Mouse (Mus musculus): ENCODE measurements around the gene Prepl. TPM values are rescaled to one million over a fixed set of nuclear protein-coding genes. Genes with fewer than 3 reads are reported as not detected.

The Prepl gene
- polyA plus RNA-seq, 1 experiment = 39.2 TPM

GRCm38 (mm10) chr17:85110640-85111039 lies 20.6 kb upstream of the Prepl start:
- H3ac ChIP-seq (ENCODE audit: control insufficient read depth, insufficient read length) = no peak overlapping the region
- H3K4me3 ChIP-seq = no peak overlapping the region
- no peak for TF ChIP-seq POLR2AphosphoS2 (IDR thresholded peaks at IDR 0.05; ENCODE audit: insufficient read length, low read depth)
- TF ChIP-seq SRF (IDR thresholded peaks at IDR 0.05; ENCODE audit: control insufficient read depth, insufficient read length, low read depth) = no peak
- TF ChIP-seq POLR2A (IDR thresholded peaks at IDR 0.05; ENCODE audit: insufficient read length, low read depth) = no peak
- no peak for TF ChIP-seq MYOG (IDR thresholded peaks at IDR 0.05; ENCODE audit: control insufficient read depth in 1 of 3, insufficient read depth in 1 of 3, insufficient read length in 2 of 3, low read depth in 2 of 3)
- TF ChIP-seq E2F4 (IDR thresholded peaks at IDR 0.05; ENCODE audit: insufficient read depth) = no peak
- no peak for TF ChIP-seq CEBPB (IDR thresholded peaks at IDR 0.05; ENCODE audit: insufficient read depth, poor library complexity, severe bottlenecking)
- no peak for TF ChIP-seq TCF3 (IDR thresholded peaks at IDR 0.05; ENCODE audit: insufficient read length, low read depth)
- no peak for TF ChIP-seq REST (IDR thresholded peaks at IDR 0.05; ENCODE audit: insufficient read depth, insufficient read length)
- no peak for TF ChIP-seq MYOD1 (IDR thresholded peaks at IDR 0.05; ENCODE audit: control insufficient read depth in 1 of 3, insufficient read length in 2 of 3, low read depth in 2 of 3)
- no peak for TF ChIP-seq TCF12 (IDR thresholded peaks at IDR 0.05; ENCODE audit: insufficient read depth, poor library complexity, severe bottlenecking)
- TF ChIP-seq MAX (IDR thresholded peaks at IDR 0.05; ENCODE audit: low read depth) = no peak
- TF ChIP-seq USF1 (IDR thresholded peaks at IDR 0.05; ENCODE audit: low read depth) = no peak

DNA sequence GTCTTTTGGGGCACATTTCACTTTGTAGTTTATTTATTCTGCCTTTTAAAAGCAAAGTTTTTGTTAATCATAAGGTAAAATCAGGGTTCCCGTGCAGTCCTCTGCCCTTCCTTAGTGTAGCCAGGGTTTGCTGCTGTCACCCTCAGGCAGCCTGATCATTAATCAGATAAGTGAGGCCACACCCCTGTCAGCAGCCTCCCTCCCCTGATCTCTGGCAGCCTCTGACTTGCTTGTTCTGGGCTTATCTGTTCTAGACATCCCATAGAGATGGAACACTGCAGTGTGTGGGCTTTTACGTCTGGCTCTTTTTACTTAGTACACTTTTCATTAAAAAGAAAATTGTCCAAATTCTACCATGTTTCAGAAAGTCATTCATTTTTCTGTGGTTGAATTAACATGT lies 13.3 kb upstream of the Prepl start:
- no peaks in the 10 kb centered on the region for H3K79me2 ChIP-seq (ENCODE audit: control insufficient read depth, insufficient read depth)
- TF ChIP-seq MAX (IDR thresholded peaks at IDR 0.05; ENCODE audit: low read depth) = no peak
- TF ChIP-seq CEBPB (IDR thresholded peaks at IDR 0.05; ENCODE audit: insufficient read depth, poor library complexity, severe bottlenecking) = no peak
- no peak for TF ChIP-seq POLR2AphosphoS2 (IDR thresholded peaks at IDR 0.05; ENCODE audit: insufficient read length, low read depth)
- no peak for TF ChIP-seq MYOD1 (IDR thresholded peaks at IDR 0.05; ENCODE audit: control insufficient read depth in 1 of 3, insufficient read length in 2 of 3, low read depth in 2 of 3)
- no peak for TF ChIP-seq REST (IDR thresholded peaks at IDR 0.05; ENCODE audit: insufficient read depth, insufficient read length)
- TF ChIP-seq POLR2A (IDR thresholded peaks at IDR 0.05; ENCODE audit: insufficient read length, low read depth) = no peak
- TF ChIP-seq TCF12 (IDR thresholded peaks at IDR 0.05; ENCODE audit: insufficient read depth, poor library complexity, severe bottlenecking) = no peak
- TF ChIP-seq E2F4 (IDR thresholded peaks at IDR 0.05; ENCODE audit: insufficient read depth) = no peak
- no peak overlapping the region for H3K4me2 ChIP-seq (ENCODE audit: low read depth)

More at GRCm38 (mm10) chr17:85110640-85111039, 20.6 kb upstream of the Prepl start:
- Histone ChIP-seq H3K4me2 (ENCODE audit: low read depth) (no peak overlapping the region), H3K27me3 (ENCODE audit: control insufficient read depth, insufficient read depth, insufficient read length) (no peaks in the 10 kb centered on the region), H3K79me2 (ENCODE audit: control insufficient read depth, insufficient read depth) (no peaks in the 10 kb centered on the region), H3K36me3 (ENCODE audit: control insufficient read depth, insufficient read depth) (no peaks in the 10 kb centered on the region)

GRCm38 (mm10) chr17:85101751-85102150 lies 11.7 kb upstream of the Prepl start:
- Histone ChIP-seq H3K4me3 (no peak overlapping the region), H3K36me3 (ENCODE audit: control insufficient read depth, insufficient read depth) (peaks cover 17% of the 10 kb centered on the region), H3ac (ENCODE audit: control insufficient read depth, insufficient read length) (no peak overlapping the region), H3K79me2 (ENCODE audit: control insufficient read depth, insufficient read depth) (no peaks in the 10 kb centered on the region), H3K27me3 (ENCODE audit: control insufficient read depth, insufficient read depth, insufficient read length) (no peaks in the 10 kb centered on the region), H3K4me2 (ENCODE audit: low read depth) (no peak overlapping the region)
- TF ChIP-seq SRF (IDR thresholded peaks at IDR 0.05; ENCODE audit: control insufficient read depth, insufficient read length, low read depth) = no peak
- no peak for TF ChIP-seq MYOD1 (IDR thresholded peaks at IDR 0.05; ENCODE audit: control insufficient read depth in 1 of 3, insufficient read length in 2 of 3, low read depth in 2 of 3)
- TF ChIP-seq TCF3 (IDR thresholded peaks at IDR 0.05; ENCODE audit: insufficient read length, low read depth) = no peak
- no peak for TF ChIP-seq TCF12 (IDR thresholded peaks at IDR 0.05; ENCODE audit: insufficient read depth, poor library complexity, severe bottlenecking)

More for the DNA sequence above, 13.3 kb upstream of the Prepl start:
- no peak overlapping the region for H3ac ChIP-seq (ENCODE audit: control insufficient read depth, insufficient read length)
- H3K36me3 ChIP-seq (ENCODE audit: control insufficient read depth, insufficient read depth) = peaks cover 5% of the 10 kb centered on the region
- no peak overlapping the region for H3K4me3 ChIP-seq
- no peaks in the 10 kb centered on the region for H3K27me3 ChIP-seq (ENCODE audit: control insufficient read depth, insufficient read depth, insufficient read length)

GRCm38 (mm10) chr17:85100232-85100631 lies 10.2 kb upstream of the Prepl start:
- Histone ChIP-seq H3ac (ENCODE audit: control insufficient read depth, insufficient read length) (no peak overlapping the region), H3K27me3 (ENCODE audit: control insufficient read depth, insufficient read depth, insufficient read length) (no peaks in the 10 kb centered on the region), H3K36me3 (ENCODE audit: control insufficient read depth, insufficient read depth) (peaks cover 17% of the 10 kb centered on the region), H3K79me2 (ENCODE audit: control insufficient read depth, insufficient read depth) (no peaks in the 10 kb centered on the region), H3K4me2 (ENCODE audit: low read depth) (no peak overlapping the region), H3K4me3 (no peak overlapping the region)
- TF ChIP-seq POLR2A (IDR thresholded peaks at IDR 0.05; ENCODE audit: insufficient read length, low read depth) (no peak), CEBPB (IDR thresholded peaks at IDR 0.05; ENCODE audit: insufficient read depth, poor library complexity, severe bottlenecking) (no peak), POLR2AphosphoS2 (IDR thresholded peaks at IDR 0.05; ENCODE audit: insufficient read length, low read depth) (no peak), TCF12 (IDR thresholded peaks at IDR 0.05; ENCODE audit: insufficient read depth, poor library complexity, severe bottlenecking) (no peak), MYOG (IDR thresholded peaks at IDR 0.05; ENCODE audit: control insufficient read depth in 1 of 3, insufficient read depth in 1 of 3, insufficient read length in 2 of 3, low read depth in 2 of 3) (no peak), TCF3 (IDR thresholded peaks at IDR 0.05; ENCODE audit: insufficient read length, low read depth) (no peak), MYOD1 (IDR thresholded peaks at IDR 0.05; ENCODE audit: control insufficient read depth in 1 of 3, insufficient read length in 2 of 3, low read depth in 2 of 3) (no peak), SRF (IDR thresholded peaks at IDR 0.05; ENCODE audit: control insufficient read depth, insufficient read length, low read depth) (no peak), REST (IDR thresholded peaks at IDR 0.05; ENCODE audit: insufficient read depth, insufficient read length) (no peak), E2F4 (IDR thresholded peaks at IDR 0.05; ENCODE audit: insufficient read depth) (no peak)

DNA sequence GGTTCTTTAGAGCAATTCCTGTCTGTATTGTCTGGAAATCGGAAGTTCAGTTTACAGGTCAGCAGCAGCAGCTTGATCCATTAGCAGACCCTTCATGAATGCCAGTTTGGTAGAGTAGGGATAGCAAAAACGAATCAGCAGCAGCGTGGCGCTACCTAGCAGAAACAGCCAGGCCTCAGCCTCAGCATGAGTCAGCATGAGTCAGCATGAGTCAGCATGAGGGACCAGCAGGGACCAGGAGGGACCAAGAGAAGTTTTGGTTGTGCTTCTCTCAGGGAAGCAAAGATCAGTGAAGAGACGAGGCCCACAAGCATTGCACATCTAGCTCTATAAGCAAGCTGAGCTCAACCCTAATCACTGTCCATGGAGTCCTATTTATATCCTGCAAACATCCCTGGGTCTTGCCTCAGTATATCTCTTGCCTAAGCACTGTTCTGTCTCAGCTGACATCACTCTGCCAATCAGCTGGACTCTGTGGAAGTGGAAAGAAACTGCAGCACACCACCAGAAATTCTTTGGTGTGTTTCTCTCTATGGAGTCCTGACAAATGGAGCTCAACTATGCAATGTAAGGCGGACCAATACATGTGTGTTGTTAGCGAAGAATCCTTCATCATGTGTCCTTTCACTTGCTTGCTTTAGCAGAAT lies 8.8 kb upstream of the Prepl start:
- no peak for TF ChIP-seq CEBPB (IDR thresholded peaks at IDR 0.05; ENCODE audit: insufficient read depth, poor library complexity, severe bottlenecking)
- no peak for TF ChIP-seq TCF12 (IDR thresholded peaks at IDR 0.05; ENCODE audit: insufficient read depth, poor library complexity, severe bottlenecking)
- no peak for TF ChIP-seq TCF3 (IDR thresholded peaks at IDR 0.05; ENCODE audit: insufficient read length, low read depth)
- no peak for TF ChIP-seq MYOG (IDR thresholded peaks at IDR 0.05; ENCODE audit: control insufficient read depth in 1 of 3, insufficient read depth in 1 of 3, insufficient read length in 2 of 3, low read depth in 2 of 3)
- TF ChIP-seq POLR2AphosphoS2 (IDR thresholded peaks at IDR 0.05; ENCODE audit: insufficient read length, low read depth) = no peak
- TF ChIP-seq MYOD1 (IDR thresholded peaks at IDR 0.05; ENCODE audit: control insufficient read depth in 1 of 3, insufficient read length in 2 of 3, low read depth in 2 of 3) = no peak
- TF ChIP-seq USF1 (IDR thresholded peaks at IDR 0.05; ENCODE audit: low read depth) = no peak
- no peak for TF ChIP-seq SRF (IDR thresholded peaks at IDR 0.05; ENCODE audit: control insufficient read depth, insufficient read length, low read depth)
- TF ChIP-seq MAX (IDR thresholded peaks at IDR 0.05; ENCODE audit: low read depth) = no peak
- TF ChIP-seq E2F4 (IDR thresholded peaks at IDR 0.05; ENCODE audit: insufficient read depth) = no peak
- TF ChIP-seq POLR2A (IDR thresholded peaks at IDR 0.05; ENCODE audit: insufficient read length, low read depth) = no peak
- Histone ChIP-seq H3K4me3 (no peak overlapping the region), H3K4me2 (ENCODE audit: low read depth) (no peak overlapping the region), H3K36me3 (ENCODE audit: control insufficient read depth, insufficient read depth) (peaks cover 17% of the 10 kb centered on the region), H3ac (ENCODE audit: control insufficient read depth, insufficient read length) (no peak overlapping the region), H3K27me3 (ENCODE audit: control insufficient read depth, insufficient read depth, insufficient read length) (no peaks in the 10 kb centered on the region), H3K79me2 (ENCODE audit: control insufficient read depth, insufficient read depth) (no peaks in the 10 kb centered on the region)
